Mouse (Mus musculus): ENCODE data around the gene Cdc123.

Gene Cdc123

GRCm38 (mm10) chr2:5770708-5771241 is 74.2 kb downstream of the Cdc123 start:
- CTCF ChIA-PET = interaction anchor here (0.5 to 2.3 kb wide), 17 partner anchors 10 to 691 kb away, joined by 3 to 19 read pairs (median 3); partner anchors contain the start of gene Camk1d (in 4 of the 4)
- POLR2A ChIA-PET = interaction anchor here in 3 of 4 experiments (1.2 to 1.6 kb wide), 8 partner anchors 10 to 91 kb away, joined by 3 to 6 read pairs (median 4); partner anchors contain the start of gene Camk1d (in 2 of the 3)

DNA sequence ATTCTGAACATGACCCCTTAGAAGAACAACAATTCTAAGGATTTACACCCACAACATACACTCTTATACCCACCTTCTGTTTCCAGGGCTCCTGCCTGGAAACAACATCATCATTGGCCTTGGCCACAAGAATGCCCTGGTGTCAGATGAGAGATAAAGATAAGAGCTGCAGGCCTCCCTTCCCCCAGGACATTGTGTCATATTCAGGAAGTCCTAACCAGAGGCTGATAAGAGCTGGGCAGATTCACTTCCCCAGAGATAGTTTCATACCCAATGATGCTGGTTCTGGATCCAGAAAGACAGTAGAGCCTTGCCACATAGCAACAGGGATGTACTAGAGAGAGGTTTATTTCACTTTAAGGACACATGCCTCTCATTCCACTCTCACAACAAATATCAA is 75.3 kb downstream of the Cdc123 start:
- CTCF ChIA-PET = interaction anchor here in 3 of 4 experiments (0.6 to 2.3 kb wide), 5 partner anchors 55 to 458 kb away, joined by 3 to 19 read pairs (median 8); partner anchors contain the start of gene Camk1d (in 3 of the 3)
- POLR2A ChIA-PET = interaction anchor here in 2 of 4 experiments (0.8 to 1.6 kb wide), 7 partner anchors 9 to 89 kb away, joined by 3 to 6 read pairs (median 3); partner anchors contain the start of gene Camk1d (in 2 of the 2)

- ChIA-PET CTCF (interaction anchor here in 3 of 4 experiments (0.6 to 1.7 kb wide), 3 partner anchors 54 to 457 kb away, joined by 3 to 8 read pairs (median 4); partner anchors contain the start of gene Camk1d (in 2 of the 3)), POLR2A (interaction anchor here in 1 of 4 experiments (1.0 to 2.7 kb wide), 4 partner anchors 33 to 54 kb away, joined by 3 to 7 read pairs (median 3); partner anchors contain the start of gene Camk1d)
Observed at GRCm38 (mm10) chr2:5768946-5769345, 76.0 kb downstream of the Cdc123 start.

DNA sequence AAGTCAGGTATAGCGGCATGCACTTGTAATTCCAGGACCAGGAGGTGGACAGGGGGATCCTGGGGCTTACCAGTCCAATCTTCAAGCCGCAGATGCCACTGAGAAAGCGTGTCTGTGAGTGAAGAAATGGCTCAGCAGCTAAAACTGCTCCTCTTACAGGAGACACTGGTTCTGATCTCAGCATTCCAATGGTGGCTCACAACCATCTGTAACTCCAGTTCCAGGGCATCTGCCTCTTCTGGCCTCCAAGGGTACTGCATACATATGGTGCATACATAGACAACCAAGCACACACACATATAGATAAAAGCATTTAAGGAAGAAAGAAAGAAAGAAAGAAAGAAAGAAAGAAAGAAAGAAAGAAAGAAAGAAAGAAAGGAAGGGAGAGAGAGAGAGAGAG is 82.9 kb downstream of the Cdc123 start:
- POLR2A ChIA-PET = interaction anchor here in 2 of 4 experiments (0.6 to 1.6 kb wide), 3 partner anchors 34 to 51 kb away, joined by 3 to 6 read pairs (median 5); partner anchors contain the start of gene Camk1d (in 1 of the 2)
- CTCF ChIA-PET = interaction anchor here in 1 of 4 experiments (1.0 kb wide), 1 partner anchor 598 kb away, joined by 3 read pairs; no protein-coding TSS in a partner anchor

DNA sequence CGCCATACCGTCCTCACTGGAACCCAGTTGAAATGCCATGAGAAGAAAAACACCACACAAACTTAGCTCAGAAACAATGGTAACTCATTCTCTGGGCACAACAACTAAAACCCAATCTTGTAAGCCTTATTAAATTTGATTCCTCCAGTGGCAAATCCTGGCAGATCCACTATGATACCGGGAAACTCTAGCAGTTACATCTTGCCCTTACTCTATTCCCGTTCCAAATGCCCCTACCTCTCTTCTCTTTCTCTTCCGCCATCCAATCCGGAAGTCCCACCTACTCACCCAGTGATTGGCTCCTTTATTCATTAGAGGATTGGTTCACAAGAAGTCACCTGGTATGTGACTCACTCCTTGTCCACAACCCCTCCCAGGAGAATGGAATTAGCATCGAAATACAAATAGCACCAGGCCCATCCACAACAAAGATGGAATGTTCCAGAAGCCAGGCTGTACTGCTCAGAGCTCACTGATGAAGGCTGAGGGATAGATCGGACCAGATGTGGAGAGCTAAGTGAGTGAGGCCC is 84.4 kb downstream of the Cdc123 start:
- POLR2A ChIA-PET = interaction anchor here in 3 of 4 experiments (0.5 to 3.0 kb wide), 33 partner anchors 10 to 698 kb away, joined by 3 to 22 read pairs (median 3); partner anchors contain the start of gene Camk1d (in 2 of the 3)
- CTCF ChIA-PET = interaction anchor here in 2 of 4 experiments (0.7 to 1.6 kb wide), 3 partner anchors 10 to 513 kb away, joined by 3 to 5 read pairs (median 4); partner anchors contain the start of gene Camk1d (in 1 of the 2)

DNA sequence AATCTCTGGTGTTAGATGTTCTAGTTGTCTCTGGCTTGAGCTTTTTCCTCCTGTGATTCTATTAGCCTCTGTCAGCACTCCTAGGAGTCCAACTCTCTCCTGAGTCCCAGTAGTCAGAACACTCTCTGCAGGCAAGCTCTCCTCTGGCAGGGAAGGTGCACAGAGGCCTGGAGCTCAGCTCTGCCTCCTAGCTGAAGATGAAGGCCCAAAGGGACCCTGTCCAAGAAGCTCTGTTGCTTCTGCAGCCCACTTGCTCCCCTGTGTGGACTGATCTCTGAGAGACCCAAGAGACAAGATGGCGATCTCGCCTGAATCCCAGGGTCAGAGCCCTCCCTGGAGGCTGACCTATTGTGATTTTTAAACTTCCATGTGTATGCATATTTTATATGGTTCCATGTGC is 86.4 kb downstream of the Cdc123 start:
- ChIA-PET POLR2A (interaction anchor here in 3 of 4 experiments (0.8 to 3.0 kb wide), 5 partner anchors 15 to 55 kb away, joined by 3 to 22 read pairs (median 4); partner anchors contain the start of gene Camk1d (in 2 of the 3)), CTCF (no interaction called here)

- CTCF ChIA-PET = no interaction called here
- POLR2A ChIA-PET = interaction anchor here in 1 of 4 experiments (1.0 kb wide), 1 partner anchor 8 kb away, joined by 4 read pairs; no protein-coding TSS in a partner anchor
Observed at GRCm38 (mm10) chr2:5750872-5751271, 94.1 kb downstream of the Cdc123 start.

- POLR2A ChIA-PET = interaction anchor here in 1 of 4 experiments (0.6 to 1.1 kb wide), 2 partner anchors 10 kb away, joined by 3 read pairs; no protein-coding TSS in a partner anchor
- CTCF ChIA-PET = interaction anchor here in 2 of 4 experiments (0.5 to 1.5 kb wide), 3 partner anchors 16 to 1077 kb away, joined by 3 to 9 read pairs (median 3); no protein-coding TSS in a partner anchor
Observed at GRCm38 (mm10) chr2:5749210-5749609, 95.8 kb downstream of the Cdc123 start.

- ChIA-PET CTCF (no interaction called here), POLR2A (interaction anchor here in 2 of 4 experiments (0.5 to 1.0 kb wide), 2 partner anchors 13 to 33 kb away, joined by 3 to 5 read pairs; partner anchors contain the start of gene Camk1d (in 1 of the 2))
Observed at GRCm38 (mm10) chr2:5747545-5748043, 97.4 kb downstream of the Cdc123 start.

DNA sequence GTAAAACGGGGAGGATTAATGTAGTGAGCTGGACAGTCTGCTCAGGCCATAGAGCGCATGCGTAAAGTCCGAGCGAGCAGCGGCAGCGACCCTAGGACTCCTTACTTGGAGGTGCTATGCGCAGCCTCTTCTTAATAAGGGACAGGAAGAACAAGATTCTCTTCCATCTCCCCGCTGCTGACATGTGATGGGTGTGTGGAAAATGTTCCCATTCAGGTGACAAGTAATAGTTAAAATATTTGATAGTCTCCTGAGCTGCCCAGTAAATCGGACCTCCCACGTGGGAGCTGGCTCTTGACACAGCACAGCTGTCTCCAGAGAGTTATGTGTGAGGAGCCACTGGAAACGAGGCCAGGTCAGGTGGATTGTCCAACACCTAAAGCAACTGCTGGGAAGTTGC is 98.4 kb downstream of the Cdc123 start:
- ChIA-PET POLR2A (interaction anchor here in 3 of 4 experiments (0.7 to 1.6 kb wide), 7 partner anchors 11 to 166 kb away, joined by 3 to 13 read pairs (median 4); partner anchors contain the start of gene Camk1d (in 1 of the 3)), CTCF (interaction anchor here in 2 of 4 experiments (0.6 to 0.7 kb wide), 2 partner anchors 77 to 184 kb away, joined by 3 to 5 read pairs; no protein-coding TSS in a partner anchor)

Data from embryonic stem cell, embryonic (primary cell).